Mouse (Mus musculus): ENCODE results near the gene Selenom. TPM values are rescaled to one million over a fixed set of nuclear protein-coding genes. Genes with fewer than 3 reads are reported as not detected.
A peak's percentile ranks its signal among the peaks of the same experiment; 100 is the strongest.

The Selenom gene
- polyA plus RNA-seq, 1 experiment from 2014 or later, result 42.0 TPM

DNA sequence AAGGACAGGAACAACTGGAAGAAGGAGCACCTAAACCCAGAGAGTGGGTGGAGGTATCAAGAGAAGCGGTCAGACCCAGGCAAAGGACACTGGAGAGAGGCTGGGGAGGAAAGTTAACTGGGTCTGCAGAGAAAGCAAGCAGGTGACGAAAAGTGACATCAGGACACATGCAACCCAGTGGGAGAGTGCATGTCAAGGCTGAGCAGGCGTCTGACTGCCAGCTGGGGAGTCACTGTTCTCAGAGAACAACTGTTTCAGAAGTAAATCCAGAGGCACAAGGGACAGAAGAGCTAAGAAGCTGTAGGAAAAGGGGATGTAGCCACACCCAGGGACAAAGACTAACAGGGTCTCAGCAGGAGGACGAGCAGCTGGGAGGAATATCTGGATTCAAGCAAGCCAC lies 11.1 kb downstream of the Selenom start:
- no peaks in the 10 kb centered on the region for H3K27me3 ChIP-seq (replicated peaks; ENCODE audit: control insufficient read depth, insufficient read depth, low read length)
- H3K4me2 ChIP-seq (ENCODE audit: low read length), result no peak overlapping the region
- H3K4me3 ChIP-seq (ENCODE audit: low read depth, low read length), result no peak overlapping the region
- 85% methylated on average over 4 of the region's 4 CpGs for WGBS
- H3K9ac ChIP-seq (ENCODE audit: low read length), result no peak overlapping the region
- H3K27ac ChIP-seq (ENCODE audit: low read depth, low read length), result no peak overlapping the region
- no peak for ATAC-seq
- H3K9me3 ChIP-seq (replicated peaks; ENCODE audit: control insufficient read depth, low read length), result no peaks in the 10 kb centered on the region
- peaks cover 63% of the 10 kb centered on the region for H3K36me3 ChIP-seq (ENCODE audit: control insufficient read depth, insufficient read depth, low read length)
- no peak for DNase-seq (ENCODE audit: low spot score)
- no peaks in the 10 kb centered on the region for H3K4me1 ChIP-seq (ENCODE audit: control insufficient read depth, insufficient read depth, low read length)

GRCm38 (mm10) chr11:3526207-3526606 lies 11.7 kb downstream of the Selenom start:
- ATAC-seq, result no peak
- WGBS, result 77% methylated on average over 9 of the region's 9 CpGs
- Histone ChIP-seq H3K4me3 (ENCODE audit: low read depth, low read length) (no peak overlapping the region), H3K4me2 (ENCODE audit: low read length) (no peak overlapping the region), H3K4me1 (ENCODE audit: control insufficient read depth, insufficient read depth, low read length) (no peaks in the 10 kb centered on the region), H3K9me3 (replicated peaks; ENCODE audit: control insufficient read depth, low read length) (no peaks in the 10 kb centered on the region), H3K27ac (ENCODE audit: low read depth, low read length) (no peak overlapping the region), H3K36me3 (ENCODE audit: control insufficient read depth, insufficient read depth, low read length) (peaks cover 69% of the 10 kb centered on the region), H3K9ac (ENCODE audit: low read length) (no peak overlapping the region), H3K27me3 (replicated peaks; ENCODE audit: control insufficient read depth, insufficient read depth, low read length) (no peaks in the 10 kb centered on the region)
- no peak for DNase-seq (ENCODE audit: low spot score)

- Histone ChIP-seq H3K4me3 (ENCODE audit: low read depth, low read length) (no peak overlapping the region), H3K4me1 (ENCODE audit: control insufficient read depth, insufficient read depth, low read length) (no peaks in the 10 kb centered on the region), H3K27ac (ENCODE audit: low read depth, low read length) (no peak overlapping the region), H3K4me2 (ENCODE audit: low read length) (no peak overlapping the region), H3K9me3 (replicated peaks; ENCODE audit: control insufficient read depth, low read length) (no peaks in the 10 kb centered on the region), H3K27me3 (replicated peaks; ENCODE audit: control insufficient read depth, insufficient read depth, low read length) (no peaks in the 10 kb centered on the region), H3K9ac (ENCODE audit: low read length) (no peak overlapping the region), H3K36me3 (ENCODE audit: control insufficient read depth, insufficient read depth, low read length) (peaks cover 65% of the 10 kb centered on the region)
- 95% methylated on average over 24 of the region's 24 CpGs for WGBS
- no peak for DNase-seq (ENCODE audit: low spot score)
- ATAC-seq, result no peak
These were observed 12.7 kb downstream of the Selenom start for GRCm38 (mm10) chr11:3526979-3527738.

DNA sequence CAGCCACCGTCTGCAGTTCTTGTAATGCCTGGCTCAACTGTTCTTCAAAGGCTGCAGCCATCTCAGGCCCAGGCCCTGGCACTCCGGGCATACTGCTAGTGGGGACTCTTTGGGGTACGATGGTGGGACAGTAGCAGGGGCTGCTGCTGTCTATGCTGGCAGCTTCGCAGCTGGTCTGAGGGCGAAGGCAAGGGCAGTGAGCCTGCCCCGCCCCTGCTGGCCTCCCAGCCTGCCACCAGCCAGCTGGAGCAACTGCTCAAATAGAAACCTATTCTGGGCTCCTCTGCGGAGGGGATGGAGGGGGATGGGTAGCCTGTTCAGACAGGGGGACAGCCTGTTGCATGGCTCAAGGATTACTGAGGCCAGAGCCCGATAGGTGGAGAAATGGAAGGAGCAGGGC lies 13.3 kb downstream of the Selenom start:
- no peak overlapping the region for H3K4me3 ChIP-seq (ENCODE audit: low read depth, low read length)
- no peak overlapping the region for H3K4me2 ChIP-seq (ENCODE audit: low read length)
- no peaks in the 10 kb centered on the region for H3K9me3 ChIP-seq (replicated peaks; ENCODE audit: control insufficient read depth, low read length)
- H3K9ac ChIP-seq (ENCODE audit: low read length), result no peak overlapping the region
- WGBS, result 84% methylated on average over 8 of the region's 8 CpGs
- peaks cover 59% of the 10 kb centered on the region for H3K36me3 ChIP-seq (ENCODE audit: control insufficient read depth, insufficient read depth, low read length)
- no peak overlapping the region for H3K27ac ChIP-seq (ENCODE audit: low read depth, low read length)
- H3K27me3 ChIP-seq (replicated peaks; ENCODE audit: control insufficient read depth, insufficient read depth, low read length), result no peaks in the 10 kb centered on the region
- no peak for DNase-seq (ENCODE audit: low spot score)
- ATAC-seq, result no peak
- H3K4me1 ChIP-seq (ENCODE audit: control insufficient read depth, insufficient read depth, low read length), result no peaks in the 10 kb centered on the region

DNA sequence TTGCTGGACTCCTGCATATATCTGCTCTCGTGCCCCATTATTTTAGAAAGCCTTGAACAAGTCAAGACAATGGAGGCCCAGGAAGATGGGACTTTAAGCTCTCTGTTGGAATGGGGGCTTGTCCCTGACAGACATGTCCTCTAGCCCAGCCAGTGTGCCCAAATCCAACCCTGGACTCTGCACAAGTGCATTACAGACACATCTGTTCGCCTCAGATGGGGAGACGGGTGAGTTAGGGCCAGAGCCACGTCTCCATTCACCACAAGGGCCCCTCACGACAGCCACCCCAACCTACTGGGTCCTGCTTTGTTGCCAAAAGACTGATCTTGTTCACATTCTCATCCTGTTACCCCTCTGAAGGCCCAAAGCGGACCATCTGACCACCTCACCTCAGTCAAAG lies 13.7 kb downstream of the Selenom start:
- ATAC-seq, result no peak
- Histone ChIP-seq H3K27me3 (replicated peaks; ENCODE audit: control insufficient read depth, insufficient read depth, low read length) (no peaks in the 10 kb centered on the region), H3K36me3 (ENCODE audit: control insufficient read depth, insufficient read depth, low read length) (peaks cover 58% of the 10 kb centered on the region), H3K4me3 (ENCODE audit: low read depth, low read length) (no peak overlapping the region), H3K4me2 (ENCODE audit: low read length) (no peak overlapping the region), H3K9ac (ENCODE audit: low read length) (no peak overlapping the region), H3K9me3 (replicated peaks; ENCODE audit: control insufficient read depth, low read length) (no peaks in the 10 kb centered on the region), H3K4me1 (ENCODE audit: control insufficient read depth, insufficient read depth, low read length) (no peaks in the 10 kb centered on the region), H3K27ac (ENCODE audit: low read depth, low read length) (no peak overlapping the region)
- 91% methylated on average over 6 of the region's 6 CpGs for WGBS
- no peak for DNase-seq (ENCODE audit: low spot score)

DNA sequence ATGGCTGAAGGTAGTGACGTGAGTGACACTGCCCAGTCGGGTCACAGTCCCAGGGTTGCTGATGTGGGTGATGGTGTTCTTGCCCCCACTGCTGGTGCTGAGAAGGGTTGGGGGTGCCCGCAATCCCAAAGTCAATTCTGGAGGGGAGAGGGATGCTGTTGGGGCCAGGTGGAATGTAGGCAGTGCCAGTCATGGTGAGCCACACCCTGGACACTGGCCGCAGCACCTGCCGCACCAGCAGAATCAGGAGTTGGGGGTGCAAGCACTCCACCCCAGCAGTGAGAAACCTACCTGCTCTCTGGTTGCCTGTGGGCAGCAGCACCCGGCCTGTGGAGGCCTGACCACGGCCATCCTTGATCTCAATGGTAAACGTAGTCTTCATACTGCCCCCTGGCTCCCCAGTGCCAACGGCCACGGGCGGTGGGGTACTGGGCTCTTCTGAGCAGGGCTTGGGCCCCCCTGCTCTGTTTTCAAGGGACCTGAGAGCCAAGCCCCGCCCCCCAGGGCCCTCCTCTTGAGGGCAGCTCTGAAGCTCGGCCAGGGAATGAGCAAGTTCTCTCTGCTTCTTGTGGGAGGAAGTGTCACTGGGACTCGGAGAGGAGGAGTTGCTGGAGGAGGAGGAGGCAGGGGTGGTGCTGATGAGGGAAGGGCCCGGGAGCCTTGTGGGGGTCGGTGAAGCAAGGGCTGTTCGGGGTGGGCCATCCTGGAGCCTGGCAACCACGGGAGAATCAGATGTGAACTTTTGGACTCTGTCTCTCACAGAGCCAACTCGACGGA lies 15.2 kb downstream of the Selenom start:
- DNase-seq (ENCODE audit: low spot score) (no peak), ATAC-seq (no peak)
- Histone ChIP-seq H3K4me2 (ENCODE audit: low read length) (no peak overlapping the region), H3K27me3 (replicated peaks; ENCODE audit: control insufficient read depth, insufficient read depth, low read length) (no peaks in the 10 kb centered on the region), H3K4me1 (ENCODE audit: control insufficient read depth, insufficient read depth, low read length) (no peaks in the 10 kb centered on the region), H3K27ac (ENCODE audit: low read depth, low read length) (no peak overlapping the region), H3K4me3 (ENCODE audit: low read depth, low read length) (no peak overlapping the region), H3K36me3 (ENCODE audit: control insufficient read depth, insufficient read depth, low read length) (peaks cover 49% of the 10 kb centered on the region), H3K9me3 (replicated peaks; ENCODE audit: control insufficient read depth, low read length) (no peaks in the 10 kb centered on the region), H3K9ac (ENCODE audit: low read length) (no peak overlapping the region)
- WGBS, result 84% methylated on average over 20 of the region's 20 CpGs

GRCm38 (mm10) chr11:3530731-3531130 lies 16.2 kb downstream of the Selenom start:
- no peak overlapping the region for H3K9ac ChIP-seq (ENCODE audit: low read length)
- DNase-seq (ENCODE audit: low spot score) (no peak), ATAC-seq (no peak)
- no peaks in the 10 kb centered on the region for H3K27me3 ChIP-seq (replicated peaks; ENCODE audit: control insufficient read depth, insufficient read depth, low read length)
- no peak overlapping the region for H3K27ac ChIP-seq (ENCODE audit: low read depth, low read length)
- no peaks in the 10 kb centered on the region for H3K9me3 ChIP-seq (replicated peaks; ENCODE audit: control insufficient read depth, low read length)
- peaks cover 42% of the 10 kb centered on the region for H3K36me3 ChIP-seq (ENCODE audit: control insufficient read depth, insufficient read depth, low read length)
- no peak overlapping the region for H3K4me3 ChIP-seq (ENCODE audit: low read depth, low read length)
- WGBS, result 97% methylated on average over 3 of the region's 3 CpGs
- H3K4me2 ChIP-seq (ENCODE audit: low read length), result no peak overlapping the region
- no peaks in the 10 kb centered on the region for H3K4me1 ChIP-seq (ENCODE audit: control insufficient read depth, insufficient read depth, low read length)

GRCm38 (mm10) chr11:3531634-3532033 lies 17.1 kb downstream of the Selenom start:
- no peaks in the 10 kb centered on the region for H3K27me3 ChIP-seq (replicated peaks; ENCODE audit: control insufficient read depth, insufficient read depth, low read length)
- no peak overlapping the region for H3K9ac ChIP-seq (ENCODE audit: low read length)
- ATAC-seq, result no peak
- H3K36me3 ChIP-seq (ENCODE audit: control insufficient read depth, insufficient read depth, low read length), result peaks cover 35% of the 10 kb centered on the region
- H3K4me3 ChIP-seq (ENCODE audit: low read depth, low read length), result no peak overlapping the region
- H3K27ac ChIP-seq (ENCODE audit: low read depth, low read length), result no peak overlapping the region
- WGBS, result 82% methylated on average over 6 of the region's 6 CpGs
- peaks cover 4% of the 10 kb centered on the region; the same call in 1 of the 2 replicates for H3K4me1 ChIP-seq (ENCODE audit: control insufficient read depth, insufficient read depth, low read length)
- DNase-seq (ENCODE audit: low spot score), result peak; percentile 39
- no peaks in the 10 kb centered on the region for H3K9me3 ChIP-seq (replicated peaks; ENCODE audit: control insufficient read depth, low read length)
- no peak overlapping the region for H3K4me2 ChIP-seq (ENCODE audit: low read length)
